Mouse (Mus musculus): ENCODE results near the gene Slc7a15. TPM values are rescaled to one million over a fixed set of nuclear protein-coding genes. Genes with fewer than 3 reads are reported as not detected.

Slc7a15 gene
- not detected for polyA plus RNA-seq (2014; fragmentation: Illumina TruSeq; extraction: RNeasy Lipid Tissue Mini Kit (QIAGEN cat#74804); ENCODE audit: insufficient read depth, low read depth, low replicate concordance)

DNA sequence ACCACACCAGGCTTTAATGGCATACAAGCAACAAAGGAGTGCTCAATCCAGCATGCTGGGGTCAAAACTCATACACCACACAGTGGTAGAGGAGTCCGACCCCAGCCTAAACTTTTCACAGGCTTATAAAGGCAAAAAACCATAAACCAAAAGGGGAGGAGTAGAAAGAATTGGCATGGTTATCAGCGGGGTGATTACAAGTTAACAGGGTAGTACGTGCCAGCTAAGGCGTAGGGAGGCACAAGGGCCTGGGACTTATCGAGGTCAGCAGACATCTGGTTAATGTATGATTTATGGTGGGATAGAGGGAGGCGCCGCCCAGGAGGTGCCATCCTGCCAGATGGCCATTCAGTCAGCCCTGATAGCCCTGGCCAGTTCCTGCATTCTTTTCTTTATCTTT is at the start of gene Slc7a15:
Gene Slc7a15, minus strand, starts transcription at position 101 of the 400 bp plus-strand sequence.

DNA sequence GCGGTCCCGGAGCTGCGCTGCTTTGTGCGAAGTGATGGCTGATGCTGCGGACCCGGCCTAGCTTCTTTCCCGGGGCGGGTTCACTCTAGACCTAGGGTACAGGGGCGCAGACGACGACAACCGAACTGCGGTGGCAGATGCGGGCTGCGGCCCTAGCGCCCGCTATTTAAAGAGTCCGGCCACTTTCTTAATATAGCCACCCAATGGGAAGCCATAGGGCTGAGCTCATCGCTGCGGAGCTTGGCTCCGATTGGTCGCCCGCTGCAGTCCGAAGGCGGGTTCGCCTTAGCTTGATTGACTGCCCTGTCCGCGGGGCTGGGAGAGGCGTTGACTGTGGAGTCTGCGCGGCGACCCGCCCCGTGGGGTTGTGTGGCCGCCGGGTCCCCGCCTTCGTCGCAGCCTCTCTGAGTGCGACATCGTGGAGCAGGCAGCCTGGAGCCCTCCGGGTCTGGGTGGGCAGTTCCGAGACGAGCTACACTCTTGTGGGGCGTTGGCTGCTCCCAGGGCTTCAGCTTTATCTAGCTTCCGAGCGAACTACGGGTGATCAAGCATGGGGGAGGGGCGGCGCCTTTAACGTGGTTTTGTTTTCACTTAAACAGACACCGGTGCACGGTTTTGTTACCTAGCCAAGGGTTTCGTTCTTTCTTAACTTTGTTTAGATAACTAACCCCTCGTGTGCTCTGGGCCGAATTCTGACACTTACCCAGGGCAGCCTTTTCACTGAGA is 98.8 kb downstream of the Slc7a15 start, which contains the start of gene Rhob:
Gene Rhob, minus strand, starts transcription at position 139 of the 726 bp plus-strand sequence.

Other genes with a start within 250 kb of the Slc7a15 start
- gene Rhob, start 99.1 kb downstream of the Slc7a15 start, polyA plus RNA-seq (2014; fragmentation: Illumina TruSeq; extraction: RNeasy Lipid Tissue Mini Kit (QIAGEN cat#74804); ENCODE audit: insufficient read depth, low read depth, low replicate concordance), result 138 TPM
- gene Pum2, start 75.1 kb upstream of the Slc7a15 start, polyA plus RNA-seq (2014; fragmentation: Illumina TruSeq; extraction: RNeasy Lipid Tissue Mini Kit (QIAGEN cat#74804); ENCODE audit: insufficient read depth, low read depth, low replicate concordance), result 34.2 TPM
- 99.7 TPM for gene Sdc1, start 172.3 kb upstream of the Slc7a15 start, polyA plus RNA-seq (2014; fragmentation: Illumina TruSeq; extraction: RNeasy Lipid Tissue Mini Kit (QIAGEN cat#74804); ENCODE audit: insufficient read depth, low read depth, low replicate concordance)